Mouse (Mus musculus): ENCODE measurements at regions not wholly inside any gene's neighbourhood (a gene's known extent, or its start where the extent isn't known, plus 50 kb on each side); places are given as distances from the start of the nearest gene placed in this dataset.

- ATAC-seq (replicated peaks; ENCODE audit: low FRiP score, low TSS enrichment, low read depth) (no peak), DNase-seq (ENCODE audit: low spot score) (no peak)
- H3K27me3 ChIP-seq (replicated peaks; ENCODE audit: control insufficient read depth, insufficient read depth, low read length): no peaks in the 10 kb centered on the region
- H3K27ac ChIP-seq (ENCODE audit: low read depth): no peak overlapping the region
- H3K9ac ChIP-seq (ENCODE audit: low read length): no peak overlapping the region
- 77% methylated on average over 3 of the region's 3 CpGs for WGBS
- no peaks in the 10 kb centered on the region for H3K9me3 ChIP-seq (ENCODE audit: control insufficient read depth, low read length)
- H3K4me3 ChIP-seq (ENCODE audit: low read depth, low read length): no peak overlapping the region
- H3K36me3 ChIP-seq (ENCODE audit: control insufficient read depth, insufficient read depth, low read length): no peaks in the 10 kb centered on the region
- no peak overlapping the region for H3K4me2 ChIP-seq (ENCODE audit: low read length)
- no peaks in the 10 kb centered on the region for H3K4me1 ChIP-seq (replicated peaks; ENCODE audit: control insufficient read depth, insufficient read depth, low read length)
Measured at GRCm38 (mm10) chr3:133901931-133902330, 334.4 kb upstream of the Cxxc4 start.

- no peak overlapping the region for H3K9ac ChIP-seq (ENCODE audit: low read length)
- no peak overlapping the region for H3K4me3 ChIP-seq (ENCODE audit: low read depth, low read length)
- ATAC-seq (replicated peaks; ENCODE audit: low FRiP score, low TSS enrichment, low read depth) (no peak), DNase-seq (ENCODE audit: low spot score) (no peak)
- H3K36me3 ChIP-seq (ENCODE audit: control insufficient read depth, insufficient read depth, low read length): no peaks in the 10 kb centered on the region
- no peaks in the 10 kb centered on the region for H3K27me3 ChIP-seq (replicated peaks; ENCODE audit: control insufficient read depth, insufficient read depth, low read length)
- no peaks in the 10 kb centered on the region for H3K9me3 ChIP-seq (ENCODE audit: control insufficient read depth, low read length)
- no peaks in the 10 kb centered on the region for H3K4me1 ChIP-seq (replicated peaks; ENCODE audit: control insufficient read depth, insufficient read depth, low read length)
- no peak overlapping the region for H3K27ac ChIP-seq (ENCODE audit: low read depth)
- no peak overlapping the region for H3K4me2 ChIP-seq (ENCODE audit: low read length)
Measured at GRCm38 (mm10) chr3:133922200-133922599, 314.1 kb upstream of the Cxxc4 start.

GRCm38 (mm10) chr3:133965322-133965721, 271.0 kb upstream of the Cxxc4 start:
- no peaks in the 10 kb centered on the region for H3K36me3 ChIP-seq (ENCODE audit: control insufficient read depth, insufficient read depth, low read length)
- no peak for ATAC-seq (replicated peaks; ENCODE audit: low FRiP score, low TSS enrichment, low read depth)
- 80% methylated on average over 2 of the region's 2 CpGs for WGBS

GRCm38 (mm10) chr3:133968176-133968575, 268.1 kb upstream of the Cxxc4 start:
- Histone ChIP-seq H3K36me3 (ENCODE audit: control insufficient read depth, insufficient read depth, low read length) (no peaks in the 10 kb centered on the region), H3K9ac (ENCODE audit: low read length) (no peak overlapping the region), H3K27me3 (replicated peaks; ENCODE audit: control insufficient read depth, insufficient read depth, low read length) (no peaks in the 10 kb centered on the region), H3K27ac (ENCODE audit: low read depth) (no peak overlapping the region), H3K4me1 (replicated peaks; ENCODE audit: control insufficient read depth, insufficient read depth, low read length) (no peaks in the 10 kb centered on the region), H3K9me3 (ENCODE audit: control insufficient read depth, low read length) (no peaks in the 10 kb centered on the region), H3K4me3 (ENCODE audit: low read depth, low read length) (no peak overlapping the region), H3K4me2 (ENCODE audit: low read length) (no peak overlapping the region)
- ATAC-seq (replicated peaks; ENCODE audit: low FRiP score, low TSS enrichment, low read depth): no peak
- WGBS: 81% methylated on average over 6 of the region's 6 CpGs
- no peak for DNase-seq (ENCODE audit: low spot score)

More at GRCm38 (mm10) chr3:133965322-133965721, 271.0 kb upstream of the Cxxc4 start:
- no peak for DNase-seq (ENCODE audit: low spot score)
- Histone ChIP-seq H3K9ac (ENCODE audit: low read length) (no peak overlapping the region), H3K27me3 (replicated peaks; ENCODE audit: control insufficient read depth, insufficient read depth, low read length) (no peaks in the 10 kb centered on the region), H3K27ac (ENCODE audit: low read depth) (no peak overlapping the region), H3K4me1 (replicated peaks; ENCODE audit: control insufficient read depth, insufficient read depth, low read length) (no peaks in the 10 kb centered on the region), H3K9me3 (ENCODE audit: control insufficient read depth, low read length) (no peaks in the 10 kb centered on the region), H3K4me2 (ENCODE audit: low read length) (no peak overlapping the region), H3K4me3 (ENCODE audit: low read depth, low read length) (no peak overlapping the region)

- WGBS: 68% methylated on average over 2 of the region's 2 CpGs
- Histone ChIP-seq H3K4me1 (replicated peaks; ENCODE audit: control insufficient read depth, insufficient read depth, low read length) (no peaks in the 10 kb centered on the region), H3K4me2 (ENCODE audit: low read length) (no peak overlapping the region), H3K9me3 (ENCODE audit: control insufficient read depth, low read length) (no peaks in the 10 kb centered on the region), H3K36me3 (ENCODE audit: control insufficient read depth, insufficient read depth, low read length) (no peaks in the 10 kb centered on the region), H3K27ac (ENCODE audit: low read depth) (no peak overlapping the region), H3K9ac (ENCODE audit: low read length) (no peak overlapping the region), H3K27me3 (replicated peaks; ENCODE audit: control insufficient read depth, insufficient read depth, low read length) (no peaks in the 10 kb centered on the region), H3K4me3 (ENCODE audit: low read depth, low read length) (no peak overlapping the region)
- no peak for ATAC-seq (replicated peaks; ENCODE audit: low FRiP score, low TSS enrichment, low read depth)
- no peak for DNase-seq (ENCODE audit: low spot score)
Measured at GRCm38 (mm10) chr3:133972774-133973173, 263.5 kb upstream of the Cxxc4 start.

GRCm38 (mm10) chr3:133987681-133988080, 248.6 kb upstream of the Cxxc4 start:
- 88% methylated on average over 2 of the region's 2 CpGs for WGBS
- ATAC-seq (replicated peaks; ENCODE audit: low FRiP score, low TSS enrichment, low read depth) (no peak), DNase-seq (ENCODE audit: low spot score) (no peak)
- no peak overlapping the region for H3K9ac ChIP-seq (ENCODE audit: low read length)
- no peaks in the 10 kb centered on the region for H3K27me3 ChIP-seq (replicated peaks; ENCODE audit: control insufficient read depth, insufficient read depth, low read length)
- no peaks in the 10 kb centered on the region for H3K36me3 ChIP-seq (ENCODE audit: control insufficient read depth, insufficient read depth, low read length)
- no peak overlapping the region for H3K4me2 ChIP-seq (ENCODE audit: low read length)
- H3K9me3 ChIP-seq (ENCODE audit: control insufficient read depth, low read length): no peaks in the 10 kb centered on the region
- no peak overlapping the region for H3K4me3 ChIP-seq (ENCODE audit: low read depth, low read length)
- H3K4me1 ChIP-seq (replicated peaks; ENCODE audit: control insufficient read depth, insufficient read depth, low read length): no peaks in the 10 kb centered on the region
- H3K27ac ChIP-seq (ENCODE audit: low read depth): no peak overlapping the region

GRCm38 (mm10) chr3:133993971-133994370, 242.3 kb upstream of the Cxxc4 start:
- Histone ChIP-seq H3K9me3 (ENCODE audit: control insufficient read depth, low read length) (no peaks in the 10 kb centered on the region), H3K4me2 (ENCODE audit: low read length) (no peak overlapping the region), H3K4me3 (ENCODE audit: low read depth, low read length) (no peak overlapping the region), H3K9ac (ENCODE audit: low read length) (no peak overlapping the region), H3K36me3 (ENCODE audit: control insufficient read depth, insufficient read depth, low read length) (no peaks in the 10 kb centered on the region), H3K27me3 (replicated peaks; ENCODE audit: control insufficient read depth, insufficient read depth, low read length) (no peaks in the 10 kb centered on the region), H3K4me1 (replicated peaks; ENCODE audit: control insufficient read depth, insufficient read depth, low read length) (no peaks in the 10 kb centered on the region), H3K27ac (ENCODE audit: low read depth) (no peak overlapping the region)
- DNase-seq (ENCODE audit: low spot score): no peak
- WGBS: 63% methylated on average over 2 of the region's 2 CpGs
- no peak for ATAC-seq (replicated peaks; ENCODE audit: low FRiP score, low TSS enrichment, low read depth)

- no peak overlapping the region for H3K27ac ChIP-seq (ENCODE audit: low read depth)
- no peaks in the 10 kb centered on the region for H3K27me3 ChIP-seq (replicated peaks; ENCODE audit: control insufficient read depth, insufficient read depth, low read length)
- no peak overlapping the region for H3K4me2 ChIP-seq (ENCODE audit: low read length)
- H3K9ac ChIP-seq (ENCODE audit: low read length): no peak overlapping the region
- no peaks in the 10 kb centered on the region for H3K36me3 ChIP-seq (ENCODE audit: control insufficient read depth, insufficient read depth, low read length)
- H3K4me3 ChIP-seq (ENCODE audit: low read depth, low read length): no peak overlapping the region
- 85% methylated on average over 8 of the region's 8 CpGs for WGBS
- DNase-seq (ENCODE audit: low spot score) (no peak), ATAC-seq (replicated peaks; ENCODE audit: low FRiP score, low TSS enrichment, low read depth) (no peak)
- H3K9me3 ChIP-seq (ENCODE audit: control insufficient read depth, low read length): no peaks in the 10 kb centered on the region
- no peaks in the 10 kb centered on the region for H3K4me1 ChIP-seq (replicated peaks; ENCODE audit: control insufficient read depth, insufficient read depth, low read length)
Measured at GRCm38 (mm10) chr3:133999965-134000364, 236.3 kb upstream of the Cxxc4 start.

- H3K4me1 ChIP-seq (replicated peaks; ENCODE audit: control insufficient read depth, insufficient read depth, low read length): no peaks in the 10 kb centered on the region
- H3K27me3 ChIP-seq (replicated peaks; ENCODE audit: control insufficient read depth, insufficient read depth, low read length): no peaks in the 10 kb centered on the region
- H3K9ac ChIP-seq (ENCODE audit: low read length): no peak overlapping the region
- WGBS: 72% methylated on average over 1 of the region's 1 CpGs
- H3K4me3 ChIP-seq (ENCODE audit: low read depth, low read length): no peak overlapping the region
- H3K36me3 ChIP-seq (ENCODE audit: control insufficient read depth, insufficient read depth, low read length): no peaks in the 10 kb centered on the region
- no peak for ATAC-seq (replicated peaks; ENCODE audit: low FRiP score, low TSS enrichment, low read depth)
- no peaks in the 10 kb centered on the region for H3K9me3 ChIP-seq (ENCODE audit: control insufficient read depth, low read length)
- no peak overlapping the region for H3K4me2 ChIP-seq (ENCODE audit: low read length)
- DNase-seq (ENCODE audit: low spot score): no peak
- no peak overlapping the region for H3K27ac ChIP-seq (ENCODE audit: low read depth)
Measured at GRCm38 (mm10) chr3:134000595-134000994, 235.7 kb upstream of the Cxxc4 start.

Data from intestine, embryonic 14.5 days (tissue).